1 mouse cellular context compared by ENCODE assay signal in the genomic region with DNA sequence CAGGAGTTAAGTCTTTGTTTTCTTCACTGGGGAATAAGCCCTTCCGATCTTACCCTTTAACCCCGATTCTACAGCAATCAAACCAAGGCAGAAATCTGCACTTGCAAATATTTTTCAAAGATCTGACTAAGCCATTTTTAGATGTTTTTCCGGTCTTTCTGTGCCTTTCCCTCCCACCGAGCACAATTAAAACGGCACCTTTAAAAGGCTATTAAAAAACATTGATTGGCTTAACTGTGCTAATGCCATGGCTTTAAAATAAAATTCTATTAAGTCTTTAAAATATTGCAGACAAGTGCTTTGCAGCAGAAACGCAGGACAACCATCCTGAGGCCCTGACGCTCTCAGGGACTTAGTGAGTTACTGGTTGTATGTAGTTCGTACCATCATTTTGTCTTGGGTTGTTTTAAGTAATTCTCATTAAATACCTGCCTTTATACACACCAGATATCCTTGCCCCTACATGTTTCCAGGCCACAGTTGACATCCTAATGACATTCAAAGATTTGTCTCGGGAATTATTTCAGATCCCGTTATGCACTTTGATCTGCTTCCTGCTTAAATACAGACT.
TF ChIP-seq lines count a peak whose summit lies in the region.

No protein-coding gene starts in this region.

TF ChIP-seq in MEL, 35 proteins besides CTCF, POLR2A, EP300 and RAD21 (continued from another document):
- TF ChIP-seq HCFC1 (IDR thresholded peaks at IDR 0.05; ENCODE audit: low read depth, low read length) (0 out of 2 replicates have a peak, but pooled peaks have one; percentile 11), ZC3H11A (IDR thresholded peaks at IDR 0.05; ENCODE audit: low read depth, low read length) (no peak), CHD1 (IDR thresholded peaks at IDR 0.05; ENCODE audit: low read depth, low read length) (peak; percentile 93), TAL1 (IDR thresholded peaks at IDR 0.05; ENCODE audit: low read length) (no peak), ETS1 (IDR thresholded peaks at IDR 0.05; ENCODE audit: low read depth, low read length) (no peak), UBTF (IDR thresholded peaks at IDR 0.05; ENCODE audit: borderline replicate concordance, insufficient read depth, low read depth, low read length) (no peak), ZMIZ1 (IDR thresholded peaks at IDR 0.05; ENCODE audit: low read depth, low read length) (no peak), MAX (IDR thresholded peaks at IDR 0.05; ENCODE audit: low read length) (no peak), SIN3A (IDR thresholded peaks at IDR 0.05; ENCODE audit: low read length) (no peak; the same call in 1 of the 2 replicates), TCF12 (IDR thresholded peaks at IDR 0.05; ENCODE audit: low read depth, low read length) (no peak), GABPA (IDR thresholded peaks at IDR 0.05; ENCODE audit: low read depth, low read length) (no peak), MAZ (IDR thresholded peaks at IDR 0.05; ENCODE audit: low read depth, low read length) (no peak), USF1 (IDR thresholded peaks at IDR 0.05; ENCODE audit: low read depth, low read length) (no peak), MAFK (IDR thresholded peaks at IDR 0.05; ENCODE audit: borderline replicate concordance, low read depth, low read length) (peak; percentile 70; the same call in 1 of the 2 replicates), ZKSCAN1 (IDR thresholded peaks at IDR 0.05; ENCODE audit: low read depth, low read length) (no peak), MXI1 (IDR thresholded peaks at IDR 0.05; ENCODE audit: low read depth, low read length) (no peak)
